Mouse (Mus musculus) ovary, postnatal 36 days (tissue): ENCODE measurements at regions not wholly inside any gene's neighbourhood (a gene's known extent, or its start where the extent isn't known, plus 50 kb on each side); places are given as distances from the start of the nearest gene placed in this dataset.

ENCODE experiments used
- DNase-seq: peaks from one replicate; pipeline ENCODE4 v3.0.0; 2022; ENCODE audit warnings: low spot score, mixed read lengths

DNA sequence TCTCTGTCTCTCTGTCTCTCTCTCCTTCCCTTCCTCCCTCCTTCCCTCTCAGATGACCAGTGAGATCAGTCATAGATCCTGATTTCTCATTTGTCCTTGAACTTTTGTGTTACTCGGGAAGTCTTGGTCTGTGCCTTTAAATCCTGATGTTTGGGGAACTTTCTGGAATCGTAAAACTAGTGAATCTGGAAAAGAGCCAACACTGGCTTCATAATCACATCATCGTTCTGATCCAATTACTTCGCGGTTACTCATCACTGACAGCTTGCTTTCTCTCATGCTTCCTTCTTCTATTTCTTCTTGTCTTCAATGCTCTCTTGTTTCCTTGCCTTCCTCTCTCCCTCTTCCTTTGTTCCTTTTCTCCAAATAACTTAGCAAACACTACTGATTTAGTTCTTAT, 243.7 kb upstream of the Trib2 start:
- DNase-seq: no peak

DNA sequence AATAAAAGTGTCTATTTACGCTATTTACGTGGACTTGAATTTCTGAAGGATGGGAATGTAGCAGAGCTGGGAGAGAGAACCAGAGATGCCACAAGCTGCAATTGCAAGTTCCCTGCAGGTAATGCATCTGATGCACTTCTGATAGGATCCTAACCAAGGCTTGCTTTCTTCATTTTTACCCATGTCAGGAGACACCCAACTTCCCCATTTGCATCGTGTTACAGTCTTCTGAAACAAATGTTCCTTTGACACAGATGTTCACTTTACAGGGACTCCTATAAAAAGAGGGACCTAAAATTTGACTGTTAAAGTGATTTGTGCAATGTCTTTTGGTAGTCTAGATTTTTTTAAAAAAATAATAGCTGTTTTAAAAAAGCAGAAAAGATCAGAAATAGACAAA, 241.5 kb upstream of the Trib2 start:
- DNase-seq: no peak

DNA sequence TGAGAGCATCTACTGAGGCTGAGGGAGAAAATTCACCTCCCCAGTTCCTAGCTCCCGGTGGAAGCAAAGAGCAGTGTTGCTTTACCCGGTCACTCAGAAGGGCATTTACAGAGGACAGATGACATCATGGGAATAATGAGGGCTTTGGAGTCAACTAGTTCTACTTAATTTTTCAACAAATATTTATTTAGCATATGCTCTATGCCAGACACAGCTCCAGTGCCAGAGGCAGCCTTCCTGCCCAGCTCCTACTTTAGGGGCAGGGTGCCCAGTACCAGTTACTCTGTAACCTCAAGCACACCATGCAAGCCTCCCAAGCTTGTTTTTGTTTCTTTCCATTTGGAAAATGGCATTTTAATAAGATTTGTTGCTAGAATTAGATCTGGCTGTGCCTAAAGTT, 240.1 kb upstream of the Trib2 start:
- DNase-seq: no peak

DNA sequence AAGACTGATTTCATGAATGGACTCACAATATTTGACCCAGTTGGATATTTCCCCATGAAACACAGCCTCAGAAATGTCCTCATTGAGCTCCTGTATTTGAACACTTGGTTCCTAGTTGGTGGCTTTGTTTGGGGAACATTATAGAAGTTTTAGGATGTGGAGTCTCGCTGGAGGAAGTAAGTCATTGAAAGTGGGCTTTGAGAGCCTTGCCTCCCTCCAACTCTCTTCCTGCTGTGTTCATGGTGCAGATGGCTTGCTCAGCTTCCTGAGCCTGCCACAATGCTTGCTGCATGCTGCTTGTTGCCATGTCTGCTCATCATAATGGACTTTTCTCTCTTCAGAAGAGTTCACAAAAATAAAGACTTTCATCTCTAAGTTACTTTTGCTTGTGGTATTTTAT, 239.5 kb upstream of the Trib2 start:
- no peak for DNase-seq

DNA sequence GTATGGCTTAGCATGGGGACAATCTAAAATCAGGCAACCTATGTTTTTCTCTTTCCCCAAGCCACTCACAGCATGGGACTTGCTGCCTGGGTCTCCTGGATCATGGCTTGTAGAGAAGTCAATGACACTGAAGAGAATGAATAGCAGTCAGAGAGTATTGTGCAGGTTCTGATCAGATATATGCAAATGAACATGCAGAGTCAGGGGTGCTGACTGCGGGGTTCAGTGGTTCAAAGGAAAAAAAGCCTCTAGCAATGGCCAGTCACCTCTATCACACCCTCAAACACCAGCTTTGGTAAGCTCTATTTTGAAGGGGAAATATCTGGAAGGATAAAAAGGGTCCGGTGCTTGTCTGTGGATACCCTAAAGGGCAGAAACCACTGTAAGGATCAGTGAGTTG, 237.9 kb upstream of the Trib2 start:
- DNase-seq: no peak

DNA sequence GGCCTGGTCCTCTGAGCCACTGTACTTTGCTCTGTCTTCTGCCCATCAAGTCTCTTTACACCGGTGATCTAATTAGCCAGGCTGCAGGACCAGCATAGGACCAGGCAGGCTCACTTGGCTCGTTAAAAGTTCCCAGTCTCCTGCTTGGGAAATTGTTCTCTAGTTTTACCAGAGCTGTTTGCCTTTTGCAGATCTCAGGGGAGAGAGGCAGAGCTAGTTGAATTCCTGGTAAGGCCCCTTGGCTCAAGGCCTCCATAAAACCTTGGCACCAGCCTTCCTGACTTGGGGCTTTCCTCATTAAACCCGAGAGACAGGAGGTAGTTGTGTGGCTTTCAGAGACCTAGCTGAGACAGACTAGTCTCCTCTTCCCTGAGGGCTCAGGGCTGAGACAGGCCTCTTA, 237.0 kb upstream of the Trib2 start:
- no peak for DNase-seq

DNA sequence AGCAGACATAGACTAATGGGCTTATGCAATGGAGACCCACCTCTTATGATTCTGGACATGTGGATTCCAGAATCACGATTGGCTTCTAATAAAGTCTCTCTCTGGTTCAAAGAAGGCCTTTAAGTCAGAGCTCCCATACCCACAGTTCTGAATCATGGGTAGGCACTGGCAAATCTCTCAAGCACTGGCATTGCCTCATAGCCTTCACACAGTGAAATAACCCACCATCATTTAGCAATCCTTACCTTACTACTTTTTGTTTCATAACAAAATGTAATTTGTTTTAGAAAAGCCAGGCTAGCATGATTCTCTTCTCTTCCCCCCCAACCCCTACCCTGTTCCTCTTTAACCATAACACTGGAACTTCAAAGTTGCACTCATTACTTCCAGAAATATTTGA, 236.3 kb upstream of the Trib2 start:
- DNase-seq: no peak

DNA sequence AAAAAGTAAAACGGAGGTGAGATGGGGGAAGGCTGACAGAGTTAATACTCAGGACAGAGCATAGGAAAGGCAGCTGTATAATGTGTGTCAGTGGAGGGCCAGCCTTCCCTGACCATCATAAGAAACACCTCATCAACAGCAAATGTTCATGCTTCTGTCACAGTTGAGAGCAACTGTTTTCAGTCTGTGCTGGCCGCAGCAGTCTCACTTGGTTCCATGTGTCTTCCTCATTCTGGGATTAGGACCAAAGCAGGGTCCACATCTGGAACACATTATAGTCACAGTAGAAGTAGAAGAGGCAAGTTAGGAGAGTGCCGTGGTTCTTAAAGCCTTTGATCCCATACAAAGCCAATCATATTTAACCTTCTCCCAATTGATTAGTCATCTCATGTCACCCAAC, 235.6 kb upstream of the Trib2 start:
- DNase-seq: no peak

DNA sequence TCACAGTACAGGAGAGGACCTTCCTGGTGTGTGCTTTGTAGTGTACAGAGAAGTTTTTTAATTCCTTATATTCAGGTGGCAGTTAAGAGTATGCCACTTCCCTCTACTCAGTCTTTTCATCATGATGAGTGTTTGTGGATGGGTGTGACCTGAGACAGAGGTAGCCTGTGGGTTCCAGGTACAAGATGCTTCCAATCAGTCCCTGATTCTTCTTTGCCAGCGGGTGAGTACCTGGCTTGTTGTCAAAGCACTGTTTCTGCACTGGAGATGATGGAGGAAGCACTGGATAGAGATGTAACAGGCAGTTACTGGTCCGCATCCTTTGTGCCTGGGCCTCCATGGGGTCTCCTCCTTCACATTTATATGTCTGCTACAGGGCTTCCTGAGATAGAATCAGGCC, 234.7 kb upstream of the Trib2 start:
- no peak for DNase-seq

DNA sequence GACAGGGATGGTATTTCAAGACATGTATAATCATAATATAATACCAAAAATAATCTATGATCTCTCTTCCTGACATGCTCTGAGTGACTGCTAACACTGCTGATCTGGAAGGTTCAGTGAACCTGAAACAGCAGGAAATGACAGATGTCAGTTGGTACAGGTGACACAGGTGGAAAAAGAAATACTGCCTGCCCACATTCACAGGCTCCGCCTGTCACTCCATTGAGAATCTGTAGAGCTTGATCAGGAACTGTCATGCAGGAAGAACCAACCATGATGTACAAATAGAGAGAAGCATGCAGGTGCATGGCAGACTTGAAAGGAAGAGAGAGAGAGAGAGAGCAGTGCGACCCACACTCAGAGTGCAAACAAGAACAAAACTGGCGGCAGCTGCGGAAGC, 232.8 kb upstream of the Trib2 start:
- no peak for DNase-seq

DNA sequence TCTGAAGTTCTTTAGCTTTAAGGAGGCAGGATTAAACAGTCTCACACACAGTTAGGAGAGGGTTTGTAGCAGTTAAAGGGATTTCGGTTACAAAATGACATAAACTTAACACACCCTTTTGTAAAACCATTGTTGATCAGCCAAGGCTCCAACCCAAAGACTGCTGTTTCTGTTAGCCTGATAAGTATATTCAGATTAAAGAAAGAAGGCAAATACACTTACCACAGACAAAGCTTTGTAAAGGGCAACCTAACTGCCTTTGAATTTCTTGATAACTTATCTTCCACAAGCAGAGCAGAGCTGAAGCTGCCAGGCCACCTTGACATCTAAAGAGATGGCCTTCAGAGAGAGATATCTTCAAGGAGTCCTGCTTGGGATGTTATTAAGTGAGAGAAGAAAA, 229.9 kb upstream of the Trib2 start:
- peak; percentile 32 for DNase-seq

DNA sequence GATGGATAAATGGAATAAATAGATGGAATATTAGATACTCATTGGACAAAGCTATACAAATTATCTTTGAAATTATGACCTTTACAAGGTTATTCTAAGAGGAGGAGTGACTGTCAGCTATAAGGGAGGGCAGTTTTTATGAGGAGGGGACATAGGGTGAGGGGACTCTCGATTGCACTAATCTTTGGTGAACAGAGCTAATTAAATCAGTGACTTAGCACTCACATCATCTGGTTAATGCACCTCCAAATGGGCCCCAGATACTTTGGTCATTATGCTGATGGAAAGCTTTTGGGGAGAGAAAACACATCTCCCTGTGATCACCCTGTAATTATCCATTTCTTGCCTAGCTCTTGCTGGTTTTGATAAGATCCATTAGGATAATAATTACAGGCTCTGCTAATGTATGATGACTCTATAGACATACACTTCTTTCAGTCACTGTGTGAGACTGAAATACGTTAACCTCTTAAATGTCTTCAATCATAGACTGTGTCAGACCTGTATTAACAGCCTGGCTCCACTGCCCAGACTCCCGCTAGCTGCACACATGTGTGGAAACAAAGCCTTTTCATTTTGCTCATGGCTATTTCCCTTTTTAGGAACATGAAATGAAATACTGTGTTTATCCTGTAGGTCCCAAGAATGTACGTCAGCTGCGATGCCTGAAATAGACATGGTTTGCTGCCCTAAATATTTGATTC, 229.2 kb upstream of the Trib2 start:
- DNase-seq: no peak

DNA sequence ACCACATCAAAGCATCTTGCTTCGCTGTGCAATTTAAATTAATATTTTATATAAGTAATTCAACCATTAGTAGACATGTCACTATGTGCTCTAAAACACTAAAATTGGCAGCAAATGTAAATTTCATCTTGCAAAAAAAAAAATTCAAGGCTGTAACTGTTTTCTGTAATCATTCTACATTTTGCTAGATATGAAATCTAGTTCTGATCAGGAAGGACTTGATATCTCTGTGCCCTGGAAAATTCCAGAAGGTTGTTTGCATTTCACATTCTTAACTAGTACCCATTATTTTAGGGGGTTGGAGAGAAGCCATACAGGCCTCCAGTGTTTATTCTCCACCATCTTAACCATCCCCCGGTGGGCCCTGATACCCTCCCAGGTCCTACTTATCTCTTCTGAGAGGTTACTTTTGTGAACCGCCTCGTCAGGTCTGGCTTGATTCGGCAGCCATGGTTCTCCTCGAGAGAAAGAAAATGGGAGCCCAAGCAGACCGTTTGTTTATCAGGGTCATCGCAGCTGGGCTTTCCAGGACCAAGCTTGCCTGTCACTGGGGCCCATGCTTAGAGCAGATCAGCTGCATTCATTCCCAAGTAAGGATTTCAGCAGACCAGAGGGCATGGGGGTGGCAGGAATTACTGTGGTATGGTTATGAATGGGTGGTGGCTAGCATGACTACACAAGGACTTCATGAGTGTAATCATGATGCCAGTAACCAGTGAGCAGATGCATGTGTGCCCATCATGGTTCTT, 226.9 kb upstream of the Trib2 start:
- DNase-seq: peak; percentile 16

DNA sequence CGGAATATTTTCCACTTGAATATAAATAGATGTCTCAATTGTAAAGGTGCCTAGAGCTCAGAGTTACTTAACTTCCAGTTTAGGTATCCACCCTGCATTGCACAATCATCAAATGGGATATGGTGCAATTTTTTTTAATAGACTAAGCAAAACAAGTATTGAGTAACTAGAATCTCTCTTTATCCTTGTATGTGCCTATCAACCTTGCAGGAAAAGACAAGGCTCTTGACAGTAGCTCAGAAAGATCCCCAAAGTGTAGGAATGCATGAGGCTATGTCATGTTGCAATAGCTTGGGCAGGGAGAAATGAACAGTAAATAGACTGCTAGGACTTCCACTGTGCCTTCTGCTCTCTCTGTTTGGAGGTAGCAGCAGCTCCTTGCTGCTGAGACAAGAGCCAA, 225.6 kb upstream of the Trib2 start:
- DNase-seq: no peak

DNA sequence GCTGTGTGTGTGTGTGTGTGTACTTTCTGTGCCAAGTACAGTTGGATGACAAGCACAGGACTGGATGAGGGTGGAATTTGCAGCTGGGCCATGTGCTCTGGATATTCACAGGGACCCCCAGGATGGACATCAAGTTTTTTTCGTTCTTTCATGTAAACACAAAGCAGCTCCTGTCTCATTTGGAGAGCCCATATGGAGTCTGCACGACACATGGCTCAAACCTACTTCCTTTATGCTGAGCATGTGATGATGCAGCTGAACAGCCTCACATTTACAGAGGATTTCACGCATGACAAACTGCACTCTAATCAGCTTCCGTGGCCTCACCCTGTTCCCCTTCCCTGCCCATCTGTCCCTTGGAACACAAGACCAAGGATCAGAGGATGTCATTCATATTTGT, 224.4 kb upstream of the Trib2 start:
- DNase-seq: no peak

DNA sequence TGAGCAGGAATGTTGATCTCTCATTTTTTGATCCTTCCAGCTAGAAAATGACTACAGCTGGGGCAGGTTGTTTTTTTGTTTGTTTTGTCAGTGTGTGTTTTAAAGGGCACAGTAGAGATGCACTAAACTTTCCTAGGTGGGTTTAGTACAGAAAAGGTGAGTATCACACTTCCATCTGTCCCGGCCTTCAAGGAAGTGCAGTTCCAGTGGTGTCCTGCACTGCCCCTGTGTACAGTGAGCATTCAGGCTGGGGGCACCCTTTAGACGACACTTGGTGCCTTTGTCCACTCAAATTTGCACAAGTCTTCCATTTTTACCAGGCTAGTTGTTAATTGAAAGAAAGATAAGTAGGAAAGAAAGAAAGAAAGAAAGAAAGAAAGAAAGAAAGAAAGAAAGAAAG, 218.8 kb upstream of the Trib2 start:
- DNase-seq: no peak

DNA sequence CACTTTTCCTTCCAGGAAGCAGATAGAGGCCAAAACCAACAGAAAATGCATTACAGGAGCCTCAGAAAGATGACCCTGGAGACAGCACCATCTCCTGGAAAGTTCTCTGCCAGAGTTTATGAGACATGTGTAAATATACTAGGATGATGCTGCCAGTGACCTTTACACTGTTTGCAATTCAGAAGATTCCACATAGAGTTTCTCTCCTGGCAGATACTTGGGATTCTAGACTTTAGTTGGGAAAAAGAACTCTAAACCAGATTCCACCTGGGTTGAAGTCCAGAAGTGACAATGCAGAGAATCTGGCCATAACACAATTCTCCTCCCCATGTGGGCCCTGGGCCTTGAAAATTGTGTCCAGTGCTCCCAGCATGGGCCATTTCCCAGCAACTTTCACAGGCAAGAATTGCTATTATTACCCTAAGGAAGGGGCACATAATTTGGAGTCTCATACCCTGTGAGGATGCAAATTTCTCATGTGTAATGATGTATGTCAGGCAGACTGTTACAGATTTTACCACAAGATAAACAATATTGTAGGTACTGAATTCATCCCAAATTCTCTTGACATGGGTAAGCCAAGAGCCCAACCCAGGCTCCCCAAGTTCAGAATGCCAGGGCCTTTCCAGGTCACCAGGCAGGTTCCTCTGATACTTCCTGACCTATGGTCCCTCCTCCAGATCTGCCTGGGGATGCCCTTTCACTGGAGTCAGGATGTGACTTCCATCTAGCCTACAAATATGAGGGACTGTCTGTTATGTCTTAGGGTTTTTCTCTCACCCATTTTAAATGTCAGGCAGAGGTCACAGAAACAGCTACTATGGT, 218.2 kb upstream of the Trib2 start:
- DNase-seq: no peak

DNA sequence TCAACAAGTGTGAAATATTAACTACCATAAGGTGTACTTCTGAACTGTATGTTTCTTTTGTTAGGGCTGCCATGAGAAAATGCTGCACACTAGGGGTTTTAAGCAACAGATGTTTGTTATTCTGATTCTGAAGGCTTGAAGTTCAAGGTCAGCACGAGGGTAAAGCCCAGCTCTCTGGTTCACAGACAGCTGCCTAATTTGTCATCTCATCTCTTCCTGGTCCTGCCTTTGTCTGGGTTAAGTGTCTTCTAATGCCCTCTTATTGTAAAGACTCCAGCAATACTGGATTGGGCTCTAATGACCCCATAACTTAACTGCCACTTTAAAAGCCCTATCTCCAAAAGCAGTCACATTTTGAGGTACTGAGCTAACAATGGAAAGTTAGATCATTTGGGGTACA, 209.9 kb upstream of the Trib2 start:
- DNase-seq: no peak

DNA sequence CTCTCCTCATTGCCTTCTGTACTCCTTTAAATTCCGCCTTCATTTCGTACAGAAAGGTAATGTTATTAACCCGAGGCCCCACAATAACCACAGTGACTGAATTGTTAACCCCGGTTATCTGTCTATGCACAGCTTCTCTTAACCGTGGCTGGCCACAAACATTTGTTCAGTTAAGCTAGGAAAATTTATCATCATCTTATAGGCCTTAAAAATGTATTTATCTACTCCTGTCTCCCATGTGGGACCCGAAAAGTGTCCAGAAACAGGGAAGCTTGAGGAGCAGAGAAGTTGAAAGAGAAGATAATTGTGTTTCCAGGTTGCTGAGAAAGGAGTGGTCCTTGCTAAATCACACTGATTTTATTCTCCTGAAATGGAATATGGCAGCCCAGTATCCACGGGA, 206.6 kb upstream of the Trib2 start:
- DNase-seq: no peak

DNA sequence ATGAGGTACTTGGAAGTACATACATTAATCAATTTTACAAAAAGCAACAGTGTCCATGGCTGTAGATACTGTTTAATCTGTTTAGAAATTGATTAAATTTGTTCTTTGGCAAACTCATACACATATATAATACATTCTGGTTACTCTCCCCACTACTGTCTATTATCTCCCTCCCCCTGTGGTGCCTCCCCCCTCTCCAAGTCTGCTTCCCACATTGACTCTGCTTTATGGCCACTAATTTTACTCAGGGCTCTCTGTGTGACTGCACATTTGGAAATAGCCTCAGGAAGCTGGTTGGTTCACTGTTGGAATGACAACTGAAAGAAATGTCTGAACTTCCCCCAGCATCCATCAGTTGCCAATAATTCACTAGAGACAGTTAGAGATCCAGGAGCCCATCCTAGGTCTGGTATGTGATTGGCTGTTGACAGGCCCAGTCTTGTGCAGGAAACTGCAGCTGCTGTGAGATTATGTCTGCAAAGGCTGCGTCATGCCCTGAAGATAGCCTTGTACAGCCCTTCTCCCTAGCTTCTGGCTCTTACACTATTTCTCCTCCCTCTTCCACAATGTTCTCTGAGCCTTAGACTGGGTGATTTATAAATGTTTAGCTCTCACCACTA, 204.6 kb upstream of the Trib2 start:
- no peak for DNase-seq

DNA sequence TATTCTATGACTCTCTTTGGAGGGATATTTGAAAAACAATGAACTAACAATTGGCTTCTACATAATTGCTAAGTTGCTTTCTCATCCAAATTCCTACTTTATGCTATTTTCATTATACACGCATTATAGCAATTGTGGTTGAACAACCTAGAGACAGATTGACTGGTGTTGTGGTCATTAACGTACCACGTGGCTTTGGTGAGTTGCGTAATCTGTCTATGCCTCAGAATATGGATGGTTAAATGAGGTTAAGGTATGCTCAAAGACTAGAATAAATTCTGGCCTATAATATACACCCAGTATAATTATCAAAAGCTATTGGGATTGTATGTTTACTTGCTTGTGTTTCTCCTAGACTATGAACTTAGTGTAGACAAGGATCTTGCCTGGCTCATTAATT, 201.5 kb upstream of the Trib2 start:
- no peak for DNase-seq

DNA sequence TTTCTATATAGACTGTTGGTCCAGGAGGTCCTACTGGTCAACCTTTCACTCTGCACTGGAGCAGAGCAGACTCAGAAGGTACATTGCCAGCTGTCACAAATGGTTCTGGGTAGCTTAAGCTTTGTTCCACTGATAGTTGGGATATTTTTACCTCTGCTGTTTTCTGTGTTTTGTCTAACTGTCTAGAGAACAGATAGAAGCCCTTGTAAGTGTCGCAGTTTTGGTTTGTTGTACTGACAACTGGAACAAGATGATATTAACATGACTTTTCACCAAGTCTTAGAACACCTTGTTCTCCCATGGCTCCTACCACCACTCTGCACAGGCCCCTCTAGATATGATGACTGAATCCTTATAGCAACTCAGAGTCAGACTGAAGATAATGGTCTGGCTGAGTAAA, 199.9 kb upstream of the Trib2 start:
- no peak for DNase-seq

DNA sequence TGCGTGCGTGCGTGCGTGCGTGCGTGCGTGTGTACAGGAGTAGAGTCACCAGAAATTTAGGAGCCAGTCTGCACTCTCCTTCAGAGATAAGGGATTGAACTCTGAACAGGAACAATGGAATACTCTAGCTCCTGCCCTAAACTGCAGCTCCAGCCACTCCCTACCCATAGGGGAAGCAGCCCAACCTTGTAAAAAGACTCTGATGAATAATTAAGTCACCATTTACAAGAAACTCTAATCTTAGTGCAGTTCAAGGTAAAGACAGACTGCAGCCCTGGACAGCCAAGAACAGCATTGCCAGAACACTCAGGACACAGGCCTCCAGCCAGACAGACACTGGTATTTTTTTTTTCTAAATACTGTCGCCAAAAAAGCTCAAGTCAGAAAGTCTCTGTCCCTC, 198.9 kb upstream of the Trib2 start:
- DNase-seq: no peak
